Mouse (Mus musculus) ES-CJ7 (cell line): Measurements from ENCODE around the gene Atp2c2.

Experiments
- DNase-seq: peaks from one replicate; pipeline ENCODE4 v3.0.0; 2011; ENCODE audit warnings: low read depth, low spot score

Atp2c2 gene

DNA sequence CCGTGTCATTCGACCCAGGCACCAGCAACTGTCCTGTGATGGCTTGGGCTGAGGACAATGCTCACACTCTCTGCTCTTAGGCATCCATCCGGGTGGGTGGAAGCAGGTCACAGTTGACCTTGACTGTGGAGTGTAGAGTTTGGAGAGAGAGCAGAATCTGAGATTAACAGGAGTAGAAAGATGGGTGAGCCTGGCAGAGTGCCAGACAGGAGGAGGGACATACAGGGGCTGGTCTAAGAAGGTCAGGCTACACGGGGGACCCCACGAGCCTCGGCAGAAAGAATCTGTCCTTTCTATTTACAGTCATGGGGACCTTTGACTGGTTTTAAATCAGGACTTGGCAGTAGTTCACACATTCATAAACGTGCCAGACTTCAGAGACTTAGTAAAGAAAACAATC, 3.2 kb downstream of the Atp2c2 start:
- DNase-seq: no peak

DNA sequence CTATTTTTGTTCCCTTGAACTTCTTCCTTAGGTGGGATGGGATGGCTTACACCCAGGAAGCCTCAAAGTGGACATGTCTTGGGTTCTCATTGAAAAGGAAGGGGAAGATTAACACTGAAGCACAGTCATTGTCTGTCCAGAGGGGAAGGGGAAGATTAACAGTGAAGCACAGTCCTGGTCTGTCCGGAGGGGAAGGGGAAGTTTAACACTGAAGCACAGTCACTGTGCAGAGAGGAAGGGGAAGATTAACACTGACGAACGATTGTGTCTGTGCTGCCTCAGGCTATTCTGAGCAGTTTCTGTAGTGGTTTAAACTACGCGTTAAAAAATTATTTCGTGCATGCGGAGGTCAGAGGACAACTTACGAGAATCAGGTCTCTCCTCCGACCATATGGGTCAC, 7.3 kb downstream of the Atp2c2 start:
- no peak for DNase-seq

GRCm38 (mm10) chr8:119708471-119708870, 8.7 kb downstream of the Atp2c2 start:
- DNase-seq: no peak

DNA sequence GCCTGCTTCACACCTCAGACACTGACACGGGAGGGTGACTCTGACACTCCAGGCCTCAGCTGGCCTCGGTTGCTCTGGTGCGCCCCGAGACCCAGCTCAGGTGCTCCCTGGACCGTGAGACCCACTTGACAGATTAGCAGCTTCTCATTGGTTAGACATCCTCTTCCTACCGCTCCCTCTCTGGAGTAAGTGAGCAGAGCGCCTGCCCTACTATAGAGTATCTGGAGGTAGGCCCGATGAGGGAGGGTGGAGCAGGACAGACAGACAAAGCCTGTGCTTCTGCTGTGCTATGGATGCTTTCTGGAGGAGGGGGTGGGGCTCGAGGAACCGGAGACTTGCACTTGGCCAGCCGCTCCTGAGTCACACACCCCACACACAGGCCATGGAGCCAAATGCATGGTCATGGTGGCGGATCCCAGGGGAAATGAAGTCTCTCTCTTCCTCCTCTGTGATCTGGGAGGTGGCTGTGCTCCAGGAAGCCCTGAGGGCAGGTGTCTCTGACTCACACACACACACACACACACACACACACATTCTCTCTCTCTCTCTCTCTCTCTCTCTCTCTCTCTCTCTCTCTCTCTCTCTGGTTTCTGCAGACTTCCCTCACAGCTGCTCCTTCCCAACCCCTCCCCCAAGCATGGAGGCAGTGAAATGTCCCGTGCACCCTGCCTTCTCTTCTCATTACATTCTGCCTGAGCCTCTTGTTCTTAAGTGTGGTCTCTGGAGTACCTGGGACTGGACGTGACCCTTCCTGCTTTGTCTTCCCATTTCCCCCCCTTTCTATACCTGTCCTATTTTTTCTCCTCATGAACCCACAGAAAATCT, 9.3 kb downstream of the Atp2c2 start:
- no peak for DNase-seq

- DNase-seq: no peak
These were observed 9.9 kb downstream of the Atp2c2 start for GRCm38 (mm10) chr8:119709703-119710093.

DNA sequence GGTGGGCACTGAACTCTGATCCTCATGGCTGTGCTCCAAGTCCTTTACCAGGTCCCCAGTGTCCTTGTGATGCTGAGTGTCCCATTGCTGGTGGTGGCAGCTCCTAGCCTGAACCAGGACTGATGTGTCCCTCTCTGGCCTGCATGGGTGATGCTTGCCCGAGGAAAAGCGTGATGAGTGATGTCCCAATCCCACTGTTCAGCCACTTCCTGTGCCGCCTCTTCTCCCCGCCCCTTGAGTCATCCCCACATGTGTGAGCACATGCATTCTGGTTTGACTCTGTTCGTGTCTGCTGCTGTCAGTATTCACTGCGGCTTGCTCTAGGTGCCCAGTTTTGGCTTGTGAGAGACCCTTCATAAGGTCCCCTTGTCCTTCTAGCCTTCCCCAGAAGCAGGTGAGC, 12.4 kb downstream of the Atp2c2 start:
- no peak for DNase-seq

GRCm38 (mm10) chr8:119713421-119713820, 13.6 kb downstream of the Atp2c2 start:
- no peak for DNase-seq

GRCm38 (mm10) chr8:119715221-119715620, 15.4 kb downstream of the Atp2c2 start:
- no peak for DNase-seq

- peak; percentile 38 for DNase-seq
These were observed 17.0 kb downstream of the Atp2c2 start for GRCm38 (mm10) chr8:119716730-119717299.

DNA sequence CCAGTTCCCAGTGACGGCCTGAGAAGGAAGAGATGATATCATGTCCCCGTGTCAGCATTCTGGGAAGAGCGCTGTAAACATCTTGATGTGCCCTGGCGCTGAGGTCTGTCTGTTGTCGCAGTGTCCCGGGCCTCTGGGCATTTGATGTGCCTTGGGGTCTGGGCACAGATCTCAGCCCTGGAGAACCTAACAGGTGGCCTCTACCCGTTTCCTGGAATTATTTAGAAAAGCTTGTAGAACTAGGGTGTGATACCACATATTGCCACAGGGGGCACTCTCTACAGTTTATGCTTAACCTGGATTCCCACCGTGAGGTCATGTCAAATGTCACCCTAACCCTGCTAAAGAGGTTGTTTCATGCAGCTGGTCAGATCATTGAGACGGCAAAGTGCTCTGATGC, 18.0 kb downstream of the Atp2c2 start:
- peak; percentile 64 for DNase-seq

DNA sequence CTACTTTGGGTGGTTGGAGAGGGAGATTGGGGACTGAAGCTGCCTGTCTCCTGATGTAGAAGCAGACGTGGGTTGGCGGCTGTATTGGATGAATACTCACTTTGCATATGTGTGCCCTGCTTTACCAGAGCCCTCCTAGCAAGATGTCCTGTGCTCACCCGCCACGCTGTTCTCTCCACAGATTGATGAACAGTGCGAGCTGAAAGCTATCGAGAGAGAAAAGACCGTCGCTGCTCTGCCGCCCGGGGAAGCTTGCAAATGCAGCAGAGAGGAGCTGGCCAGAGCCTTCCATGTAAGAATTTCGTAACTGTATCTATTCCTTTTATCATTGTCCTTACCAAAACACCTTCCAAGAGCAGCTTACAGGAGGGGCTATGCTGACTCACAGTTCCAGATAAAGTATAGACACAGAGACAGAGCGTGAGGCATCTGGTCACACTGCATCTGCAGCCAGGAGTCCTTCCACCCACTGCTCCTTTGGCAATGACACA, 19.2 kb downstream of the Atp2c2 start:
- no peak for DNase-seq

- no peak for DNase-seq
These were observed 22.5 kb downstream of the Atp2c2 start for GRCm38 (mm10) chr8:119722348-119722747.

DNA sequence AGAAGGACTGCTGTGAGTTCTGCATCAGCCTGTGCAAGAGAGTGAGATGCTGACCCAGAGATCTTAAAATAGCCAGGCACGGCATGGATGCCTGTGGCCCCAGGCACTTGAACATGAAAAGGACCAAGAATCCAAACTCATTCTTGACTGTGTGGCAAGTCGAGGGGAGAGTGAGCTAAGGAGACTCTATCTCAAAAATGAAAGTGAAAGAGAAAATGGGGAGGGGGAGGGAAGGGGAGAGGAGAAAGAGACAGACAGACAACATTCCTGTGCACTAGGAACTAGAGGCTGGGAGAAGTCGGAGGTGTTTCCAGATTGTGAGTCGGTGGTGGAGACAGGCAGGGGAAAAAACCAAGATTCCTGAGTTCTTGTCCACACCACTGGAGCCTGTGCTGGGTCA, 23.9 kb downstream of the Atp2c2 start:
- DNase-seq: no peak

DNA sequence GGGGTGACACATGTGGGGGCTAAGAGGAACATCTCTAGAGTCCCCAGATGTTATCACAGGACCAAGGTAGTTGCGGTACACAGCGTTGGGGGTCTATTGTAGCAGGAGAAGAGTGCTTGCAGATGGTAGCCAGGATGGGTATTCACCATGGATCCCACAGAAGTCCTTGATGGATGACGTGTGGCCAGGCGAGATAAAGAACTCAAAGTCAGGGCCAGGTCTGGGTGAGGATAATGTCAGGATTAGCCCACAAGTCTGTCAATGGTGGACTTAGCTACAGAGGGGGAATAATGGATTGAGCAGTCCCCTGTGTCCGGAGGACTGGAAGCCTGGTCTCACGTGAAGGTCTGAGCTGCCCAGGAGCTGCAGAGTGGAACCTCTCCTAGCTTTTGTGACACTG, 24.8 kb downstream of the Atp2c2 start:
- DNase-seq: no peak

GRCm38 (mm10) chr8:119727093-119727492, 27.3 kb downstream of the Atp2c2 start:
- no peak for DNase-seq

DNA sequence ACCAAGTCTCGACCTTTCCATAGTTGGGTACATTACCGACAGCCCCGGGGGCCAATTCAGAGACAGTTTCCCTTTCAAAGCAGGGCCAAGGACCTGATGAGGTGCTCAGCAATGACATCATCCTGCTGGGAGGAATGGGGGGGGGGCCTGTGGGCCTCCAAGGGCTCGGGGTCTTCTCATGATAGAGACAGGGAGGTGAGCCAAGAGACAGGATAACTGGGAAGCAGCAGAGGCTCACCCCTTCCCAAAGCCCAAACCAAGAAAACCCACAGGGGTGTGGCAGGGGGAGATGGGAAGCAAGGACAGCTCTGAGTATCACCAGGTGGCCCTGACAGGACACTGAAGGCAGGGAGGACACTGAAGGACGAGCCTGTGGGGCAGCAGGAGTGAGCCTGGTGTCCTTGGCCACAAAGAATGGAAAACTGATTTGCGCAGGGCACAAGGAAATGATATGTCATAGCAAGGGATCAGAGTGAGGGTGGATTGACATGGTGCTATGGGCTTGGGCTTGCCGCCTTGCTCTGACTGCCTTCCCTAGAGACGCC, 28.6 kb downstream of the Atp2c2 start:
- DNase-seq: no peak

GRCm38 (mm10) chr8:119732072-119732471, 32.3 kb downstream of the Atp2c2 start:
- DNase-seq: no peak

- no peak for DNase-seq
These were observed 36.6 kb downstream of the Atp2c2 start for GRCm38 (mm10) chr8:119736348-119736917.

DNA sequence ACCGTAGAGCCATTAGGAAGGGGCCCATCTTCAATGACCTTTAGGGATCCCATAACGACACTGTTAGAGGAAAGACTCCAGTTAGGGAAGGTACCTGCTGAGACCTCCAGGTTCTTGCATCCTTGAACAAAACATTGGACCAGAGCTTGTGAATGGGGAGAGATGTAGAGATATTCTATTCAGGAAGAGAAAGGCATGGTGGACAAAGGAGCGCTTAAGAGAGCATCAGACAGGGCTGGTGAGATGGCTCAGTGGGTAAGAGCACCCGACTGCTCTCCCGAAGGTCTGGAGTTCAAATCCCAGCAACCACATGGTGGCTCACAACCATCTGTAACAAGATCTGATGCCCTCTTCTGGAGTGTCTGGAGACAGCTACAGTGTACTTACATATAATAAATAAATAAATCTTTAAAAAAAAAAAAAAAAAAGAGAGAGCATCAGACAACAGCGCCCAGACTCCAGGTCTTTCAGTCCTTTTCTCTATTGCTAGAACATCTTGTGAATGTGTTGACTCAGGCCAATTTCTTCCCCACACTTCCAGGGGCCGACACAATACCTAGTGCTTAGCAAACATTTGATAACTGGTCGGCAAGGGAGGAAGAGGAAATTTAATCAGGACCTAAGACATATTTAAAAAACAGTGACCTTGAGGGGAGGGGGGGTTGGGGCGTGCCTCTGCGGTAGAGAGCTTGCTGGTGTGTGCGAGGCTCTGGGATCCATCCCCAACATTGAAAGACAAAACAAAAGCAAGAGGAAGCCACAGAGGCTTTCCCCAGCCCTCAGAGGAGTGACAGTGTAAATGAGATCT, 37.5 kb downstream of the Atp2c2 start:
- no peak for DNase-seq

GRCm38 (mm10) chr8:119738129-119738907, 38.5 kb downstream of the Atp2c2 start:
- no peak for DNase-seq

GRCm38 (mm10) chr8:119740634-119741033, 40.8 kb downstream of the Atp2c2 start:
- DNase-seq: no peak
